Mouse (Mus musculus) B cell, adult (primary cell): Measurements from ENCODE around the gene Xrra1. TPM values are rescaled to one million over a fixed set of nuclear protein-coding genes. Genes with fewer than 3 reads are reported as not detected.

ENCODE experiments used
- total RNA-seq: library from RNA; stranded (reverse); gene quantifications from 4 replicates; pipeline ENCODE4 v1.2.4, GENCODE M21; 2023; ENCODE audit not compliant: inconsistent age

Gene Xrra1
- total RNA-seq = 0.18 TPM in 1 of 4 replicates, not detected in the others

DNA sequence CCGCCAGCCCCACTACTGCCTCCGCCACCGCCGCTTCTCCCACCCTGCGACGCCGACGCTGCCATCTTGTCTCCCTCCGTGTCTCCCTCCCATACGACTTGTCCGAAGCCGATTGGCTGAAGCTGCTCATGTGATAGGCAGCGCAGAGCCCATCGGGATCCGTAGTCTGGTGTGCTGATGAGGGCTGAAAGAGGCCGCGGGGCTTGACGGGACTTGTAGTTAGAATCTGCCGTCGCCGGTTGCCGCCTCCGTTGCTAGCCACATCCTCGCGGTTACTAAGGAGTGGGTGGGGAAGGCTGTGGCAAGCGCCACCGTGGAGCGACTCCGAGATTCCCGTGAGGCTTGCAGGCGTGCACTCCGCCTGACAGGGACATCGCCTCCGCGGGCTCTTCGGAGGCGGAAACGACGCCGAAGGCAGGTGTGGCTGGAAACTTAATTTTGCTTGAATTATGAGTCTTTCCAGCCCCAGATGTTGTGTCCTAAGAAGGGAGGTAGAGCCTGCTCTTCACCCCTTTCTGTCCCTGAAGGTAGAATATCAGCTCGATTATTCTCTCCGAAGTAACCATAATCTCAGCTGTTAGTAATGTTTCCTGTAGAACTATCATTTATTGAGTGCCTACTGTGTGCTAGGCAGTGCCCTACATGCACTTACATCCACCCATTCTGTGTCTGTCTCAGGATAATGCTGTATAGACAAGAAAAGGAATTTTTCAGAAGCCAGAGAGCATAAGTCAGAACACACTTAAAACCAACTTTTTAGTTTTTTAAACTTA lies at the start of gene Xrra1:
TSS of gene Xrra1 (plus strand) at position 304 of the 773 bp plus-strand sequence.

DNA sequence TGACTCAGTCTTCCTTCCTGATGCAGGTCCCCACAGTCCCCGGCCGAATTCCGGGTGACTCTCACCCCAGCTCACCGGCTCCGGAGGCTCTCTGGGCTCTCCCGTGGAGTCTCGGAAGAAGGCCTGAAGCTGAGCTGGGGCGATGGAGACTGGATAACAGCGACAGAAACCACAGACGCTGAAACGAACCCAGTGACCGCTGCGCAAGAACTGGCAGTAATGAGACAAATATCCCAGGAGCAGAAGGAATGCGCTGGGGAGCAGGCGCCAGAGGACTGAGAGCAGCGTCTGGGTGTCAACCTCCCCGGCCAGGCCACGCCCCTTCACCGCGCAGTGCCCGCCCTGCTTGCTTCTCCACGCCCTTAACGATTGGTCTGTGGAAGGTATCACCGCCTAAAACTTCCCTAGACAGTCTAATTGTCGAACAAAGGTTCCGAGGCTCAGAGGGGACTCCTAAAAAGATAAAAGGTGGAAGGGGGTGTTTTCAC lies 30.8 kb upstream of the Xrra1 start, which contains the start of gene Neu3:
TSS of gene Neu3 (minus strand) at position 335 of the 488 bp plus-strand sequence.

DNA sequence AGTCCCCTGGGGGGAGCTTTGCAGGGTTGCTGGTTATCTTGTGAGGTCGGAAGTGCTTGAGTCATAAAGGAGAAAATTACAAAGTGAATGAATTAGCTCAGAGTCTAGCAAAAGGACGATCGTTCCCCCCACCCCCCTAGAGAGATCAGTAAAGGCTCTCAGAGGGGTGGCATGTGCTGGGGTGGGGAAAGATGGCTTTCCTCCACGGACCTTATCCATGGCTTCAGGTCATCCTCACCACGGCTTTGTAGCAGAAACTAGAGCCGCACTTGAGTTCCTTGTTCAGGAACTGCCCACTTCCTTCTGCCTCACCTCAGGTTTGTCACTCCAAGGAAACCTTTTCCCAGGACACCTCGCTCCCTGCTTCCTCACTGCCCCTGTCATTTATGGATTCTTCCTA lies 4.4 kb downstream of the Xrra1 start, which contains the start of gene Spcs2:
TSS of gene Spcs2 (minus strand) at position 101 of the 400 bp plus-strand sequence.

Other genes with a start within 250 kb of the Xrra1 start
- gene Tpbgl, start 232.0 kb upstream of the Xrra1 start, total RNA-seq = 0.15 to 0.33 TPM (median 0.22 TPM) in 4 replicates
- gene Slco2b1, start 147.8 kb upstream of the Xrra1 start, total RNA-seq = 0.36 to 1.2 TPM (median 0.83 TPM) in 4 replicates
- gene Olfr520, start 128.8 kb upstream of the Xrra1 start, total RNA-seq = not detected in 4 replicates
- gene Olfr521, start 95.6 kb upstream of the Xrra1 start, total RNA-seq = not detected in 4 replicates
- gene Neu3, start 30.7 kb upstream of the Xrra1 start, total RNA-seq = 2.0 to 2.8 TPM (median 2.4 TPM) in 4 replicates
- 90.1 to 104 TPM (median 95.0 TPM) in 4 replicates for gene Spcs2, start 4.3 kb downstream of the Xrra1 start, total RNA-seq
- gene Rnf169, start 121.3 kb downstream of the Xrra1 start, total RNA-seq = 26.5 to 32.0 TPM (median 28.6 TPM) in 4 replicates
- gene Chrdl2, start 147.1 kb downstream of the Xrra1 start, total RNA-seq = not detected in 4 replicates